Mouse (Mus musculus): ENCODE results near the gene Sox13. TPM values are rescaled to one million over a fixed set of nuclear protein-coding genes. Genes with fewer than 3 reads are reported as not detected.

Gene Sox13
- polyA plus RNA-seq, 1 experiment from 2014 or later, result 13.3 TPM

GRCm38 (mm10) chr1:133394702-133395101 is 29.5 kb downstream of the Sox13 start:
- peaks cover 37% of the 10 kb centered on the region for H3K4me1 ChIP-seq
- WGBS, result 72% methylated on average over 4 of the region's 4 CpGs
- no peak overlapping the region for H3K27ac ChIP-seq
- no peak overlapping the region for H3K4me2 ChIP-seq
- no peak overlapping the region for H3K9ac ChIP-seq
- no peak for ATAC-seq (ENCODE audit: low FRiP score)
- peaks cover 31% of the 10 kb centered on the region for H3K27me3 ChIP-seq
- peaks cover 3% of the 10 kb centered on the region; the same call in 1 of the 2 replicates for H3K9me3 ChIP-seq
- H3K36me3 ChIP-seq (replicated peaks), result peaks cover 33% of the 10 kb centered on the region
- H3K4me3 ChIP-seq (replicated peaks), result no peak overlapping the region

GRCm38 (mm10) chr1:133387539-133388268 is 36.5 kb downstream of the Sox13 start:
- Histone ChIP-seq H3K27ac (no peak overlapping the region), H3K36me3 (replicated peaks) (peaks cover 64% of the 10 kb centered on the region), H3K9ac (no peak overlapping the region), H3K9me3 (peaks cover 3% of the 10 kb centered on the region; the same call in 1 of the 2 replicates), H3K27me3 (peaks cover 15% of the 10 kb centered on the region; the same call in 1 of the 2 replicates), H3K4me1 (peaks cover 22% of the 10 kb centered on the region), H3K4me2 (no peak overlapping the region), H3K4me3 (replicated peaks) (no peak overlapping the region)
- 65% methylated on average over 19 of the region's 19 CpGs for WGBS
- no peak for ATAC-seq (ENCODE audit: low FRiP score)

GRCm38 (mm10) chr1:133386209-133386608 is 38.0 kb downstream of the Sox13 start:
- Histone ChIP-seq H3K9ac (peak overlapping the region; percentile 34; the same call in 1 of the 2 replicates), H3K4me2 (peak overlapping the region; percentile 25; the same call in 1 of the 2 replicates), H3K36me3 (replicated peaks) (peaks cover 50% of the 10 kb centered on the region), H3K9me3 (no peaks in the 10 kb centered on the region), H3K4me1 (peaks cover 28% of the 10 kb centered on the region), H3K4me3 (replicated peaks) (no peak overlapping the region), H3K27me3 (peaks cover 13% of the 10 kb centered on the region; the same call in 1 of the 2 replicates), H3K27ac (no peak overlapping the region)
- WGBS, result 29% methylated on average over 11 of the region's 11 CpGs
- ATAC-seq (ENCODE audit: low FRiP score), result no peak

GRCm38 (mm10) chr1:133385506-133385905 is 38.7 kb downstream of the Sox13 start:
- 31% methylated on average over 9 of the region's 9 CpGs for WGBS
- Histone ChIP-seq H3K4me3 (replicated peaks) (no peak overlapping the region), H3K36me3 (replicated peaks) (peaks cover 43% of the 10 kb centered on the region), H3K4me1 (peaks cover 28% of the 10 kb centered on the region), H3K9ac (0 out of 2 replicates have a peak overlapping the region, but pooled peaks have one; percentile 34), H3K9me3 (no peaks in the 10 kb centered on the region), H3K27ac (no peak overlapping the region), H3K4me2 (peak overlapping the region; percentile 25), H3K27me3 (peaks cover 13% of the 10 kb centered on the region; the same call in 1 of the 2 replicates)
- peak; percentile 33 for ATAC-seq (ENCODE audit: low FRiP score)

GRCm38 (mm10) chr1:133383157-133383783 is 40.9 kb downstream of the Sox13 start:
- Histone ChIP-seq H3K9ac (no peak overlapping the region), H3K27ac (no peak overlapping the region), H3K36me3 (replicated peaks) (peaks cover 23% of the 10 kb centered on the region), H3K4me2 (no peak overlapping the region), H3K4me1 (peaks cover 26% of the 10 kb centered on the region), H3K9me3 (no peaks in the 10 kb centered on the region), H3K4me3 (replicated peaks) (no peak overlapping the region), H3K27me3 (0 out of 2 replicates have a peak, but pooled peaks cover 8% of the 10 kb centered on the region)
- no peak for ATAC-seq (ENCODE audit: low FRiP score)
- 91% methylated on average over 14 of the region's 14 CpGs for WGBS

- 0 out of 2 replicates have a peak, but pooled peaks cover 5% of the 10 kb centered on the region for H3K27me3 ChIP-seq
- no peak for ATAC-seq (ENCODE audit: low FRiP score)
- H3K4me2 ChIP-seq, result no peak overlapping the region
- H3K4me1 ChIP-seq, result peaks cover 22% of the 10 kb centered on the region
- 0 out of 2 replicates have a peak overlapping the region, but pooled peaks have one; percentile 13 for H3K9ac ChIP-seq
- peak overlapping the region; percentile 51; the same call in 1 of the 2 replicates for H3K27ac ChIP-seq
- WGBS, result 66% methylated on average over 12 of the region's 12 CpGs
- H3K4me3 ChIP-seq (replicated peaks), result no peak overlapping the region
- peaks cover 20% of the 10 kb centered on the region for H3K36me3 ChIP-seq (replicated peaks)
- H3K9me3 ChIP-seq, result no peaks in the 10 kb centered on the region
These were observed 41.5 kb downstream of the Sox13 start for GRCm38 (mm10) chr1:133382552-133383155.

GRCm38 (mm10) chr1:133382008-133382407 is 42.2 kb downstream of the Sox13 start:
- no peak overlapping the region for H3K27ac ChIP-seq

GRCm38 (mm10) chr1:133380347-133381065 is 43.7 kb downstream of the Sox13 start:
- Histone ChIP-seq H3K4me3 (replicated peaks) (no peak overlapping the region), H3K9me3 (no peaks in the 10 kb centered on the region), H3K36me3 (replicated peaks) (peaks cover 20% of the 10 kb centered on the region), H3K27ac (no peak overlapping the region), H3K4me2 (no peak overlapping the region), H3K9ac (no peak overlapping the region), H3K27me3 (no peaks in the 10 kb centered on the region), H3K4me1 (peaks cover 8% of the 10 kb centered on the region)
- ATAC-seq (ENCODE audit: low FRiP score), result no peak
- WGBS, result 75% methylated on average over 14 of the region's 14 CpGs

More at GRCm38 (mm10) chr1:133382008-133382407, 42.2 kb downstream of the Sox13 start:
- no peak overlapping the region for H3K9ac ChIP-seq
- H3K27me3 ChIP-seq, result 0 out of 2 replicates have a peak, but pooled peaks cover 3% of the 10 kb centered on the region
- 10% methylated on average over 9 of the region's 9 CpGs for WGBS
- peak; percentile 37; the same call in 1 of the 2 replicates for ATAC-seq (ENCODE audit: low FRiP score)
- H3K36me3 ChIP-seq (replicated peaks), result peaks cover 20% of the 10 kb centered on the region
- H3K9me3 ChIP-seq, result no peaks in the 10 kb centered on the region
- no peak overlapping the region for H3K4me2 ChIP-seq
- peaks cover 22% of the 10 kb centered on the region for H3K4me1 ChIP-seq
- no peak overlapping the region for H3K4me3 ChIP-seq (replicated peaks)

- no peaks in the 10 kb centered on the region for H3K27me3 ChIP-seq
- 77% methylated on average over 3 of the region's 3 CpGs for WGBS
- H3K27ac ChIP-seq, result no peak overlapping the region
- H3K4me3 ChIP-seq (replicated peaks), result no peak overlapping the region
- no peak overlapping the region for H3K4me2 ChIP-seq
- H3K36me3 ChIP-seq (replicated peaks), result peaks cover 14% of the 10 kb centered on the region
- peaks cover 5% of the 10 kb centered on the region; the same call in 1 of the 2 replicates for H3K4me1 ChIP-seq
- H3K9ac ChIP-seq, result no peak overlapping the region
- H3K9me3 ChIP-seq, result no peaks in the 10 kb centered on the region
- ATAC-seq (ENCODE audit: low FRiP score), result no peak
These were observed 44.2 kb downstream of the Sox13 start for GRCm38 (mm10) chr1:133379986-133380320.

GRCm38 (mm10) chr1:133379254-133379985 is 44.8 kb downstream of the Sox13 start:
- Histone ChIP-seq H3K9ac (no peak overlapping the region), H3K27me3 (no peaks in the 10 kb centered on the region), H3K4me2 (no peak overlapping the region), H3K4me1 (peaks cover 5% of the 10 kb centered on the region; the same call in 1 of the 2 replicates), H3K36me3 (replicated peaks) (peaks cover 11% of the 10 kb centered on the region), H3K27ac (no peak overlapping the region), H3K9me3 (no peaks in the 10 kb centered on the region), H3K4me3 (replicated peaks) (no peak overlapping the region)
- WGBS, result 64% methylated on average over 10 of the region's 10 CpGs
- no peak for ATAC-seq (ENCODE audit: low FRiP score)

- WGBS, result 89% methylated on average over 5 of the region's 5 CpGs
- no peak overlapping the region for H3K4me3 ChIP-seq (replicated peaks)
- H3K27ac ChIP-seq, result no peak overlapping the region
- no peaks in the 10 kb centered on the region for H3K27me3 ChIP-seq
- peaks cover 11% of the 10 kb centered on the region for H3K4me1 ChIP-seq
- ATAC-seq (ENCODE audit: low FRiP score), result no peak
- no peaks in the 10 kb centered on the region for H3K36me3 ChIP-seq (replicated peaks)
- no peak overlapping the region for H3K9ac ChIP-seq
- H3K4me2 ChIP-seq, result no peak overlapping the region
- no peaks in the 10 kb centered on the region for H3K9me3 ChIP-seq
These were observed 46.6 kb downstream of the Sox13 start for GRCm38 (mm10) chr1:133377547-133377946.
